Mouse (Mus musculus) retina, postnatal 7 days (tissue): Measurements from ENCODE around the gene Kat2a.
A peak's percentile ranks its signal among the peaks of the same experiment; 100 is the strongest.
"Not testable (repeated sequence)": the region's sequence is repeated elsewhere in the genome, so short reads cannot be mapped to it uniquely, and the experiment has no call there.

Experiments
- DNase-seq: peaks from one replicate; pipeline ENCODE4 v3.0.0-alpha.2; 2012; ENCODE audit warnings: low read depth, low spot score

The Kat2a gene

GRCm38 (mm10) chr11:100673169-100673568, 39.1 kb downstream of the Kat2a start:
- no peak for DNase-seq

- DNase-seq = no peak
Measured at GRCm38 (mm10) chr11:100671956-100672355, 40.3 kb downstream of the Kat2a start.

- no peak for DNase-seq
Measured at GRCm38 (mm10) chr11:100671049-100671448, 41.2 kb downstream of the Kat2a start.

GRCm38 (mm10) chr11:100659806-100660205, 52.5 kb downstream of the Kat2a start:
- no peak for DNase-seq

- DNase-seq = peak; percentile 60
Measured at GRCm38 (mm10) chr11:100656458-100656857, 55.8 kb downstream of the Kat2a start.

GRCm38 (mm10) chr11:100655589-100655988, 56.7 kb downstream of the Kat2a start:
- not testable (repeated sequence) for DNase-seq
